Mouse (Mus musculus) G1E (cell line): ENCODE results near the gene Sgtb.

ENCODE experiments used
- CTCF ChIP-seq: IDR thresholded peaks from 2 replicates; pipeline ENCODE4 v1.5.1; 2012; ENCODE audit warnings: low read depth, low read length, inconsistent platforms, mixed read lengths
- GATA1 ChIP-seq: IDR thresholded peaks from 2 replicates; pipeline ENCODE4 v1.6.1; 2012; ENCODE audit warnings: borderline replicate concordance, low read length, inconsistent platforms, mixed read lengths

DNA sequence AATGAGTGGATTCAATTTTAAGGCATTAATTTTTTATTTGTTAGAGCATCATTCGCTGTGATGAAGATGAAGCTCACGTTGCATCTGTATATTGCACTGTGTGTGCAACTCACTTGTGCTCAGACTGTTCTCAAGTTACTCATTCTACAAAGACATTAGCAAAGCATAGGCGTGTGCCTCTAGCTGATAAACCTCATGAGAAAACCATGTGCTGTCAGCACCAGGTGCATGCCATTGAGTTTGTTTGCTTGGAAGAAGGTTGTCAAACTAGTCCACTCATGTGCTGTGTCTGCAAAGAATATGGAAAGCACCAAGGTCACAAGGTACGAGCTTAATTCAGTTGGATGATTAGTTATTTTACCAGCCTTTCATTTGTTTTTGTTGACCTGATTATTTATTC lies 77.8 kb downstream of the Sgtb start:
- TF ChIP-seq CTCF: no peak
- TF ChIP-seq GATA1: no peak
